In the genomic region with DNA sequence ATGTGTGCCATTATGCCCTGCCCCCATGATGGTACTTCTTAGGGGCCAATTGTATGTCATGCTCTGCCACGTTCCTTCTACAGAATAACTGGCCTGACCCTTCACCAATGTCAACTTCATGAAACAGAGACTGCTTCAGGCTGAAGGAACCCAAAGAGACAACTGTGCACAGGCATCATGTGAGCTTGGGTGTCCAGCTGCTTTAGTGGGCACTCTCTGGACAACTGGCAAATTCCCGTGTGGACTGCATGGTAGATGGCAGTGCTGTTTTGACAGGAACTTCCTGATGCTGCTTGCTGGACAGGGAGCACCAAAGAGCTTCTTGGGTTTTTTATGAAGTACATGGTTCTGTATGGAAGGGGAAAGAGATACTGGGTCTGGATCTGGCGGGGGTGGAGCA, we compare ENCODE assay signal across 27 mouse cellular contexts.
"Had no signal": no experiment of that assay in that cellular context is flagged by ENCODE, and none has a peak within 500 bp of the region (broad histone marks: within the 10 kb centered on the region; RNA-seq: fewer than 3 reads in every experiment).

No protein-coding gene starts in this region.

- H3K4me3 ChIP-seq: embryonic facial prominence, embryonic 10.5 days; embryonic facial prominence, embryonic 12.5 days; embryonic facial prominence, embryonic 13.5 days; embryonic facial prominence, embryonic 15.5 days; erythroblast, embryonic 14.5 days; forebrain, embryonic 10.5 days; forebrain, embryonic 12.5 days; forebrain, embryonic 13.5 days; forebrain, embryonic 15.5 days; gastrocnemius, adult 2 months; heart, adult 2 months had no signal

- H3K36me3 ChIP-seq: embryonic facial prominence, embryonic 10.5 days; embryonic facial prominence, embryonic 12.5 days; embryonic facial prominence, embryonic 13.5 days; embryonic facial prominence, embryonic 15.5 days; forebrain, embryonic 10.5 days; forebrain, embryonic 12.5 days; forebrain, embryonic 15.5 days had no signal

- H3K27me3 ChIP-seq: embryonic facial prominence, embryonic 12.5 days; embryonic facial prominence, embryonic 13.5 days; embryonic facial prominence, embryonic 15.5 days; forebrain, embryonic 13.5 days; forebrain, embryonic 15.5 days had no signal

- DNase-seq: cerebellum, adult 8-10 months; cerebellum, adult 9-10 months; cerebellum, postnatal 10 days; cerebellum, postnatal 14 days; cerebellum, postnatal 25 days; cerebellum, postnatal 36 days; embryo, embryonic 11 days; forebrain, postnatal 0 days; gastrocnemius, adult 2 months; gastrocnemius, postnatal 10 days; gastrocnemius, postnatal 14 days; gastrocnemius, postnatal 25 days; gastrocnemius, postnatal 36 days; heart, adult 11 months; heart, adult 18-20 months; heart, adult 2 months had no signal

- H3K4me1 ChIP-seq: embryonic facial prominence, embryonic 12.5 days; embryonic facial prominence, embryonic 13.5 days had no signal

- H3K4me2 ChIP-seq: embryonic facial prominence, embryonic 12.5 days; embryonic facial prominence, embryonic 13.5 days; embryonic facial prominence, embryonic 15.5 days; forebrain, embryonic 12.5 days; forebrain, embryonic 13.5 days; forebrain, embryonic 15.5 days had no signal

- H3K9me3 ChIP-seq: embryonic facial prominence, embryonic 10.5 days; embryonic facial prominence, embryonic 12.5 days; embryonic facial prominence, embryonic 13.5 days; embryonic facial prominence, embryonic 15.5 days; forebrain, embryonic 10.5 days; forebrain, embryonic 12.5 days; forebrain, embryonic 13.5 days; forebrain, embryonic 15.5 days had no signal

- H3K27ac ChIP-seq: embryonic facial prominence, embryonic 10.5 days; embryonic facial prominence, embryonic 12.5 days; embryonic facial prominence, embryonic 13.5 days; embryonic facial prominence, embryonic 15.5 days; forebrain, embryonic 10.5 days; forebrain, embryonic 12.5 days; forebrain, embryonic 13.5 days; forebrain, embryonic 15.5 days; gastrocnemius, adult 2 months; heart, adult 2 months had no signal

- ATAC-seq: forebrain, embryonic 13.5 days; forebrain, embryonic 14.5 days; forebrain, embryonic 15.5 days; forebrain, embryonic 16.5 days; forebrain, postnatal 0 days had no signal
